10 mouse cellular contexts compared by ENCODE assay signal in the genomic region with DNA sequence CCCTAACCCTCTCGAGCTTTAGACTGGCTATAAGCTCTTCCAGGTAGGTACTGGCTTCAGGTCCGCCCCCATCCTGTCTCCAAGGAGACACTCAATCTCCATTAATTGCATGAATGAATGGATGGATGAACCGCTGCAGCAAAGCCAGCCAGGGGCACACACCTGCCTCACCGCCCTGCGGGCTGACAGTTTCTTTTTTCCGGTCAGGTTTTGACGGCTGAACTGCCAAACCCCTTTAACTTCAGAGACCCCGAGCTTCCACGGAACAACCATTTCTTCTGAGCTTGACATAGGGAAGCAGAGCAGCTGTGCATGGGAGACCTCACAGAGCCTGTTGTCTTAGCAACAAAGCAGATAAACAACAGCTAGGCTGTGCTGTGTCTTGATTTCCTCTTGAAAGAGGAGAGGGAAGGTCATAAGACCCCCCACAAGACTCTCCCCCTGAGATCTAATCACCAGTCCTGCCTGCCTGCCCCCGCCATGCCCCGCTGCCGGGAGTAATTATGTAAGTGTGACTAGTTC. TPM values are rescaled to one million over a fixed set of nuclear protein-coding genes. Genes with fewer than 3 reads are reported as not detected.
DNase-seq lines count a peak whose midpoint lies in the region; ATAC-seq lines count a peak whose summit lies in the region.
"Had no signal": no experiment of that assay in that cellular context is flagged by ENCODE, and none has a peak within 500 bp of the region (broad histone marks: within the 10 kb centered on the region; RNA-seq: fewer than 3 reads in every experiment).

No protein-coding gene starts in this region.

- 34% methylated on average over 12 of the region's 12 CpGs for WGBS in lung, embryonic 16.5 days
- WGBS in forebrain, embryonic 10.5 days = 48% methylated on average over 12 of the region's 12 CpGs
- WGBS in limb, embryonic 10.5 days = 25% methylated on average over 12 of the region's 12 CpGs
- 23% methylated on average over 12 of the region's 12 CpGs for WGBS in neural tube, embryonic 15.5 days
- 49% methylated on average over 12 of the region's 12 CpGs for WGBS in liver, embryonic 12.5 days (ENCODE audit: insufficient replicate concordance)

- no peaks in the 10 kb centered on the region for H3K9me3 ChIP-seq in lung, embryonic 16.5 days (ENCODE audit: control insufficient read depth, low read length)
- no peaks in the 10 kb centered on the region for H3K9me3 ChIP-seq in forebrain, embryonic 10.5 days
- no peaks in the 10 kb centered on the region for H3K9me3 ChIP-seq in limb, embryonic 10.5 days (replicated peaks)
- H3K9me3 ChIP-seq in neural tube, embryonic 15.5 days (replicated peaks) = no peaks in the 10 kb centered on the region
- H3K9me3 ChIP-seq in liver, embryonic 12.5 days (replicated peaks) = no peaks in the 10 kb centered on the region
- H3K9me3 ChIP-seq: embryonic facial prominence, embryonic 13.5 days had no signal

- no peak overlapping the region; the same call in 1 of the 2 replicates for H3K9ac ChIP-seq in lung, embryonic 16.5 days (ENCODE audit: low read length)
- no peak overlapping the region for H3K9ac ChIP-seq in neural tube, embryonic 15.5 days (replicated peaks)
- H3K9ac ChIP-seq in liver, embryonic 12.5 days = no peak overlapping the region
- H3K9ac ChIP-seq: embryonic facial prominence, embryonic 13.5 days had no signal

- no peak overlapping the region for H3K4me3 ChIP-seq in lung, embryonic 16.5 days (ENCODE audit: low read length)
- H3K4me3 ChIP-seq in forebrain, embryonic 10.5 days = no peak overlapping the region
- no peak overlapping the region for H3K4me3 ChIP-seq in limb, embryonic 10.5 days
- no peak overlapping the region for H3K4me3 ChIP-seq in neural tube, embryonic 15.5 days (replicated peaks)
- H3K4me3 ChIP-seq in liver, embryonic 12.5 days = no peak overlapping the region
- H3K4me3 ChIP-seq: embryonic facial prominence, embryonic 13.5 days had no signal

- H3K4me2 ChIP-seq in lung, embryonic 16.5 days (ENCODE audit: low read depth, low read length) = no peak overlapping the region
- no peak overlapping the region for H3K4me2 ChIP-seq in neural tube, embryonic 15.5 days
- no peak overlapping the region for H3K4me2 ChIP-seq in liver, embryonic 12.5 days
- H3K4me2 ChIP-seq: embryonic facial prominence, embryonic 13.5 days had no signal

- no peaks in the 10 kb centered on the region for H3K36me3 ChIP-seq in lung, embryonic 16.5 days (ENCODE audit: control insufficient read depth, insufficient read depth, low read length)
- H3K36me3 ChIP-seq in forebrain, embryonic 10.5 days (replicated peaks) = no peaks in the 10 kb centered on the region
- H3K36me3 ChIP-seq in limb, embryonic 10.5 days = no peaks in the 10 kb centered on the region
- H3K36me3 ChIP-seq in neural tube, embryonic 15.5 days = no peaks in the 10 kb centered on the region
- H3K36me3 ChIP-seq in liver, embryonic 12.5 days = no peaks in the 10 kb centered on the region
- H3K36me3 ChIP-seq: embryonic facial prominence, embryonic 13.5 days had no signal

- peaks cover 22% of the 10 kb centered on the region for H3K4me1 ChIP-seq in lung, embryonic 16.5 days (replicated peaks; ENCODE audit: control insufficient read depth, insufficient read depth, low read length)
- H3K4me1 ChIP-seq in forebrain, embryonic 10.5 days = peaks cover 40% of the 10 kb centered on the region
- H3K4me1 ChIP-seq in limb, embryonic 10.5 days = peaks cover 30% of the 10 kb centered on the region
- H3K4me1 ChIP-seq in neural tube, embryonic 15.5 days = peaks cover 22% of the 10 kb centered on the region
- no peaks in the 10 kb centered on the region for H3K4me1 ChIP-seq in liver, embryonic 12.5 days

- H3K27ac ChIP-seq in lung, embryonic 16.5 days (ENCODE audit: low read length) = no peak overlapping the region
- peak overlapping the region; percentile 49 for H3K27ac ChIP-seq in forebrain, embryonic 10.5 days
- H3K27ac ChIP-seq in limb, embryonic 10.5 days = no peak overlapping the region
- H3K27ac ChIP-seq in neural tube, embryonic 15.5 days (replicated peaks) = no peak overlapping the region
- no peak overlapping the region for H3K27ac ChIP-seq in liver, embryonic 12.5 days

- ATAC-seq in lung, embryonic 16.5 days (ENCODE audit: low read depth) = peak; percentile 37; the same call in 1 of the 2 replicates
- peak; percentile 72 for ATAC-seq in neural tube, embryonic 15.5 days (ENCODE audit: low FRiP score)
- ATAC-seq in liver, embryonic 12.5 days = no peak

- no peaks in the 10 kb centered on the region for H3K27me3 ChIP-seq in lung, embryonic 16.5 days (ENCODE audit: control insufficient read depth, insufficient read depth, low read depth, low read length)
- H3K27me3 ChIP-seq in forebrain, embryonic 10.5 days (ENCODE audit: poor library complexity, severe bottlenecking) = peaks cover 11% of the 10 kb centered on the region; the same call in 1 of the 2 replicates
- no peaks in the 10 kb centered on the region for H3K27me3 ChIP-seq in limb, embryonic 10.5 days (ENCODE audit: low read depth, poor library complexity, severe bottlenecking)
- no peaks in the 10 kb centered on the region for H3K27me3 ChIP-seq in neural tube, embryonic 15.5 days (replicated peaks)
- H3K27me3 ChIP-seq in liver, embryonic 12.5 days (replicated peaks) = peaks cover 60% of the 10 kb centered on the region

- DNase-seq in lung, postnatal 25 days (ENCODE audit: low spot score) = no peak
- DNase-seq in forebrain, embryonic 10.5 days (ENCODE audit: extremely low spot score, low spot score) = no peak
- DNase-seq in limb, embryonic 10.5 days (ENCODE audit: low spot score) = peak; percentile 47
- DNase-seq in urinary bladder, adult 18-20 months (ENCODE audit: low spot score in 2 of 2) = no peak
- no peak for DNase-seq in gastrocnemius, adult 18-20 months (ENCODE audit: low spot score)
- DNase-seq: adrenal gland, postnatal 10 days had no signal

RNA-seq across cellular contexts. Expression of gene F2rl1, which starts 22.1 kb away (rescaled TPM):
- polyA plus RNA-seq in lung, embryonic 16.5 days (2015; fragmentation: Nextera tagmentation; extraction: Ambion mirVana) = 5.5 and 5.8 TPM in 2 replicates
- polyA plus RNA-seq in forebrain, embryonic 10.5 days (2016; fragmentation: Nextera tagmentation; extraction: Ambion mirVana) = 0.16 TPM in 1 of 2 replicates, not detected in the other
- not detected in 2 replicates for polyA plus RNA-seq in limb, embryonic 10.5 days (2016; fragmentation: Nextera tagmentation; extraction: Ambion mirVana)
- polyA plus RNA-seq in neural tube, embryonic 15.5 days (2015; fragmentation: Nextera tagmentation; extraction: Ambion mirVana) = 0.13 and 1.8 TPM in 2 replicates
- polyA plus RNA-seq in liver, embryonic 12.5 days (2016; fragmentation: Nextera tagmentation; extraction: Ambion mirVana) = 0.07 and 0.12 TPM in 2 replicates
- total RNA-seq in gastrocnemius, adult 18-20 months (2021) = 1 to 10 TPM in 1 of 2 experiments, under 1 TPM in 1; 0.30 to 1.7 TPM
